Mouse (Mus musculus) small intestine, adult 10 weeks (tissue): ENCODE measurements around the gene Git2. TPM values are rescaled to one million over a fixed set of nuclear protein-coding genes. Genes with fewer than 3 reads are reported as not detected.

Experiments
- polyA plus RNA-seq: library from polyadenylated mRNA; stranded (reverse); fragments of 350-450 nt; fragmentation: Illumina TruSeq; extraction: RNeasy Lipid Tissue Mini Kit (QIAGEN cat#74804); gene quantifications from one replicate; pipeline ENCODE4 v1.2.3, GENCODE M21; 2014; ENCODE audit warnings: low replicate concordance

The Git2 gene
- 9.3 TPM for polyA plus RNA-seq

GRCm38 (mm10) chr5:114775056-114775979, at the start of gene Git2:
TSS of gene Git2 (minus strand) at chr5:114775517.

DNA sequence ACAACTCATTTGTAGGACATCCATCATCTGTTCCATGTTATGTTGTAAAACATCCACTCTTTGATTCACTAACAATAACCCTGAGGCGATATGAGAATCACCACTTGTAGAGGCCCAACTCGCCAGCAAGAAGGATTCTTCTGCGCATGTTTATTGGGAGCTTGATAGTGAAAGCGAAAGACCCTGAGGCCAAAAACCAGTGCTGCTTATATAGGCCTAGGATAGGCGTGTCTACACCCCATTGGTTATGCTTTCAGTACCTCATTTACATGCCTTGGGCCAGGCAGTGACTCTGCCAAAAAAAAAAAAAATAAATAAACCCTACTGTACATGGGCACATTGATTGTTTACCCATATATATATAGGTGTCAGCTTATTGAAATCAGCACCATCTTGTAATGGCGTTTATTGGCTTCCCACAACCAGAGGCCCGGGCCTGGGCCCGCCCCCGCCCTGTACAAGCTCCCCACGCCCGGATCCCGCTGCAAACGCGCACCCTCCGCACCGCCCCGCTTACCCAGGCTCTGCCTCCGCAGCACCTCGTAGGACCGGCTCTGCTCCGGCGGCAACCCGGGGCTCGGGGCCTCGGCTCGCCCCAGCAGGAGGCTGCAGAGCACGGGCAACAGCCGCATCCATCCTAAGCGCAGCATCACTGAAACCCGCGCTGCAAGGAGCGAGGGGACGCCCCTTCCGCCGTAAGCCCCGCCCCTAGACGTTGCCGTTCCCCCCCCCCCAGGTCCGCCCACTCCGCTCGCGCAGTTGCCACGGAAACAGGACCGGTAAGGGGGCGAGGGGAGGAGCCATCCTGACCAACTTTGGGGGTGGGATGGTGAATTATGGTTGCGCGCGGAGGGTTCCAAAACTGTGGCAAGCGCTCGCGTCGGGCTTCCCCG, 47.7 kb upstream of the Git2 start, which contains the start of gene 1500011B03Rik:
1500011B03Rik (minus strand) TSS at position 673 of the 893 bp plus-strand sequence.

DNA sequence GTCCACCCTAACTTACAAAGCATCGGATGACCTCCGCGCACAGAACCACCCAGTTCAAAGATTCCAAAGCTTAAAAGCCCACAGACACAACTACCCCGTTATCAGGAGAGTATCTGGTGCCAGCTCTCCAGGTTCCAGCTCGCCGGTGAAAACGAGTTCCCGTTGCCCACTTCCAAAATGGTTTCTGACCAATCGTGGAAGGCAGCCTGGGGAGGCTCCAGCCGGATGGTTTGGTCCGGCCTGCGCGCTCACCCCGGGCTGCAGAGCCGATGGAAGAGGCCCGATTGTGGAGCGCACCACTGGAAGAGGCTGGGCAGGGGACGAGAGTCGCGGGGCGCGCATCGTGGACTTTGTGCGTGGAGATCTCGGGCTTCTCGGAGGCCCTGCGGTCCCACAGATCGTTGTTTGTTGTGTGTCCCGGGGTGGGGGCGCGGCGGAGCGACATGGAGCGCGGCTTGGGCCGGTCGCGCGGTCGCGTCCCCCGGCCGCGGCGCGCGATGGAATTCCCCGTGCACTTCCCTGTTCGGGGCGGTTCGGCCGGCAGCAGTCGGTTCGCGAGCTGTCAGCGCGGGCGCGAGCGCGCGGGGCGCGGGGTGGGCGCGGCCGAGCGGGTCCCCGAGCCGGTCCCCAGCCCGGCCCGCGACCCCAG, 790 bp downstream of the Git2 start, which contains the start of gene Ankrd13a:
Ankrd13a (plus strand) TSS at position 275 of the 649 bp plus-strand sequence.

DNA sequence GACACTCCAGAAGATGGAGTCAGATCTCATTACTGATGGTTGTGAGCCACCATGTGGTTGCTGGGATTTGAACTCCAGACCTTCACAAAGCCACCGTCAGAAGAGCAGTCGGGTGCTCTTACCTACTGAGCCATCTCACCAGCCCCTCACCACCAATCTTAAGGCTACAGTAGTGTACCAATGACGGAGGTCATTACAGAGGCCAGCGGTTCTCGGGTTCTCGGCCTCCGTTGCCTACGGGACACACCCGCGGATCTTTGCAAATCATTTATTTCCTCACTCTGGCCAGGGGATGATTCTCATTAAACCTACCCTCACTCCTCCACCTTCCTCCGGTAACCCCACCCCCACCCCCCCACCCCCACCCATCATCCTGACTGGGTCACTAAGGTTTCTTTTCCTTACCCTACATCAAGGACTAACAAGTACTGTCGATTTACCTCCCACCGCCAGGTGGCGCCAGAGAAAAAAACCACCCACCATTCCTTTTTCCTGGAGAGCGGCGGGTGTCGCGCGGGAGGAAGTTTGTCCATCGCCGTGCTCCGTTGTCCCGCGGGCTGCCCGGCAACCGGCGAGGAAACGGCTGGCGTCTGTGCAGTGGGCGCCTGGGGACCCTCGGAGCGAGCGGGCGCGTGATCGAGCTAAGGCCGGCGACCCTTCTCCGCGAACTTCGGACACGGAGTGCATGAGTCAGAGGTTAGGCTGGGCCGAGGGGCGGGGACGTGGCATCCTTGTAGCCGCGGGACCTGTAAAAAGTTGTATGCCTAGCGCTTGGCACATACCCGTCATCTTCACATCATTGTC, 67.8 kb downstream of the Git2 start, which contains the start of gene Tchp:
Tchp (plus strand) TSS at position 496 of the 804 bp plus-strand sequence.

DNA sequence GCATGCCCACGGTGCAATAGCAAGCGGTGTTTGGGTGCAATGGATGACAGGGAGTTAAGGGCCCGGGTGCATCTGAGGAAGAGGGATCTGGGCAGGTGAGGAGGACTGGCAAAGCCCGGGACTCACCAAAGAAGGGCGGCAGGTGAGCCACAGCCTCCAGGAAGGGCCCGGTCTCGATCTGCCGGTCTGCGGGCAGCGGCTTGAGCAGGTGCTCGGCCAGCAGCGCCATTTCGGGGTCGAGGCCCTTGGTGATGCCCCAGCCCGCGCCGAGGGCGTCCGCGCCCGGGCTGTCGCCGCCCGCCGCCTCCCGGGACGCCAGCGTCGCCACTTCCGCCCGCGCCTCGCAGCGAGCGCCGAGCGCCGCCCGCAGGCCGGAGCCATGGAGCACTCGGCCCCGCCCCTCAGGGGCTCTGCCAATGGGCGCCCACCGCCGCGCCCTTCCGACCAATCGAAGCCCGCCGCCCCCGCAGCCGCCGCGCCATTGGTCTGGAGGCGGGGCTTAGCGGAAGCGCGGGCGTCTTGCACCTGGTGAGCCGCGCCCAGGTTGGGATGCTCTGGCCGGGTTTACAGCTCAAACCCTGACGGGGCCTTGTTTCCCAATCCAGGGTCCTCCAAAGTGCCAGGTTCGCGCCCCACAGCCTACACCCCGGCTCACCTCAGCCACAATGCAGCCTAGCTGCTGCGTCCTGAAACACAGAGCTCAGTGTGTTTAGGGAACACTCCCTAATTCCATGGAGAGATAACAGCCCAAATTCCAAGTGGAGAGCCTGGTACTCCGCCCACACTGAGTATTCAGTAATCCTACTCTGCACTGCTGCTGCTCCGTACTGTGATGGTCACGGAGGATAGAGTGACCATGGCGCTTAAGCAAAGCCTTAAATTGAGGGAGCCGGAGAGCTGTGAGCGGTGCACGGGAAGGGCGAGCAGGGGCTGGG, 84.4 kb downstream of the Git2 start, which contains the start of gene Gltp:
Gltp (minus strand) TSS at position 352 of the 935 bp plus-strand sequence.

Other genes starting within 250 kb of the Git2 start
- 0.37 TPM for gene Fam222a, start 207.5 kb downstream of the Git2 start, polyA plus RNA-seq
- not detected for gene Trpv4, start 117.1 kb downstream of the Git2 start, polyA plus RNA-seq
- gene Gltp, start 84.5 kb downstream of the Git2 start, polyA plus RNA-seq, result 36.0 TPM
- 0.82 TPM for gene Tchp, start 67.8 kb downstream of the Git2 start, polyA plus RNA-seq
- 87.8 TPM for gene Ankrd13a, start 840 bp downstream of the Git2 start, polyA plus RNA-seq
- gene 1500011B03Rik, start 48.0 kb upstream of the Git2 start, polyA plus RNA-seq, result 14.9 TPM
- not detected for gene 4930519G04Rik, start 78.1 kb upstream of the Git2 start, polyA plus RNA-seq
- gene Gm9936, start 83.2 kb upstream of the Git2 start, polyA plus RNA-seq, result not detected
- gene Oasl2, start 121.4 kb upstream of the Git2 start, polyA plus RNA-seq, result 113 TPM
- gene Oasl1, start 147.7 kb upstream of the Git2 start, polyA plus RNA-seq, result 8.4 TPM
- gene 2210016L21Rik, start 166.6 kb upstream of the Git2 start, polyA plus RNA-seq, result 0.41 TPM
- gene Hnf1a, start 195.6 kb upstream of the Git2 start, polyA plus RNA-seq, result not detected
- 60.7 TPM for gene Sppl3, start 235.6 kb upstream of the Git2 start, polyA plus RNA-seq